Mouse (Mus musculus): ENCODE results near the gene Atp23. TPM values are rescaled to one million over a fixed set of nuclear protein-coding genes. Genes with fewer than 3 reads are reported as not detected.

The Atp23 gene
- 16.2 and 18.7 TPM in 2 replicates for polyA plus RNA-seq (2015; fragmentation: Nextera tagmentation; extraction: Ambion mirVana)

- H3K4me1 ChIP-seq, result peaks cover 11% of the 10 kb centered on the region
- H3K9ac ChIP-seq, result peak within 1 kb of the TSS; percentile 82
- H3K4me3 ChIP-seq, result peak within 1 kb of the TSS; percentile 81
- no peaks in the 10 kb centered on the region for H3K9me3 ChIP-seq
- peak within 1 kb of the TSS; percentile 72 for H3K27ac ChIP-seq
- peaks cover 12% of the 10 kb centered on the region for H3K36me3 ChIP-seq
- H3K27me3 ChIP-seq, result no peaks in the 10 kb centered on the region
- peak within 1 kb of the TSS; percentile 98 for H3K4me2 ChIP-seq
- peak; percentile 86 for ATAC-seq (ENCODE audit: borderline replicate concordance, extremely low read depth, low FRiP score, low TSS enrichment)
- under 1% methylated on average over 54 of the region's 56 CpGs for WGBS
Measured at GRCm38 (mm10) chr10:126900821-126901487, at the start of gene Atp23. Gene Atp23, minus strand, starts transcription at chr10:126901355.

- Histone ChIP-seq H3K36me3 (no peaks in the 10 kb centered on the region), H3K9me3 (no peaks in the 10 kb centered on the region), H3K4me1 (peaks cover 16% of the 10 kb centered on the region), H3K9ac (no peak overlapping the region), H3K4me3 (no peak overlapping the region), H3K27me3 (no peaks in the 10 kb centered on the region), H3K27ac (no peak overlapping the region), H3K4me2 (no peak overlapping the region)
- WGBS, result 59% methylated on average over 4 of the region's 4 CpGs
- no peak for ATAC-seq (ENCODE audit: borderline replicate concordance, extremely low read depth, low FRiP score, low TSS enrichment)
Measured at GRCm38 (mm10) chr10:126950572-126950971, 49.4 kb upstream of the Atp23 start.

- Histone ChIP-seq H3K27ac (no peak overlapping the region), H3K4me1 (peaks cover 16% of the 10 kb centered on the region), H3K36me3 (no peaks in the 10 kb centered on the region), H3K27me3 (no peaks in the 10 kb centered on the region), H3K9ac (no peak overlapping the region), H3K9me3 (no peaks in the 10 kb centered on the region), H3K4me2 (no peak overlapping the region), H3K4me3 (no peak overlapping the region)
- no peak for ATAC-seq (ENCODE audit: borderline replicate concordance, extremely low read depth, low FRiP score, low TSS enrichment)
- 39% methylated on average over 5 of the region's 5 CpGs for WGBS
Measured at GRCm38 (mm10) chr10:126949824-126950223, 48.7 kb upstream of the Atp23 start.

GRCm38 (mm10) chr10:126945531-126945930 is 44.4 kb upstream of the Atp23 start:
- Histone ChIP-seq H3K27ac (no peak overlapping the region), H3K27me3 (no peaks in the 10 kb centered on the region), H3K4me3 (no peak overlapping the region), H3K9ac (no peak overlapping the region), H3K4me1 (peaks cover 15% of the 10 kb centered on the region; the same call in 1 of the 2 replicates), H3K9me3 (no peaks in the 10 kb centered on the region), H3K4me2 (no peak overlapping the region), H3K36me3 (no peaks in the 10 kb centered on the region)
- no peak for ATAC-seq (ENCODE audit: borderline replicate concordance, extremely low read depth, low FRiP score, low TSS enrichment)
- 90% methylated on average over 5 of the region's 5 CpGs for WGBS

GRCm38 (mm10) chr10:126940949-126941348 is 39.8 kb upstream of the Atp23 start:
- Histone ChIP-seq H3K4me1 (peaks cover 2% of the 10 kb centered on the region; the same call in 1 of the 2 replicates), H3K4me3 (no peak overlapping the region), H3K9ac (no peak overlapping the region), H3K36me3 (no peaks in the 10 kb centered on the region), H3K9me3 (no peaks in the 10 kb centered on the region), H3K27ac (no peak overlapping the region), H3K27me3 (no peaks in the 10 kb centered on the region), H3K4me2 (no peak overlapping the region)
- no peak for ATAC-seq (ENCODE audit: borderline replicate concordance, extremely low read depth, low FRiP score, low TSS enrichment)
- WGBS, result 34% methylated on average over 7 of the region's 7 CpGs

- H3K9ac ChIP-seq, result no peak overlapping the region
- no peaks in the 10 kb centered on the region for H3K27me3 ChIP-seq
- H3K4me2 ChIP-seq, result no peak overlapping the region
- peaks cover 27% of the 10 kb centered on the region for H3K4me1 ChIP-seq
- ATAC-seq (ENCODE audit: borderline replicate concordance, extremely low read depth, low FRiP score, low TSS enrichment), result no peak
- no peaks in the 10 kb centered on the region for H3K9me3 ChIP-seq
- H3K27ac ChIP-seq, result peak overlapping the region; percentile 55
- no peak overlapping the region for H3K4me3 ChIP-seq
- H3K36me3 ChIP-seq, result no peaks in the 10 kb centered on the region
- WGBS, result 38% methylated on average over 18 of the region's 18 CpGs
Measured at GRCm38 (mm10) chr10:126935556-126936381, 34.6 kb upstream of the Atp23 start.

- no peaks in the 10 kb centered on the region for H3K36me3 ChIP-seq
- H3K27me3 ChIP-seq, result no peaks in the 10 kb centered on the region
- H3K4me3 ChIP-seq, result no peak overlapping the region
- 79% methylated on average over 8 of the region's 8 CpGs for WGBS
- ATAC-seq (ENCODE audit: borderline replicate concordance, extremely low read depth, low FRiP score, low TSS enrichment), result no peak
- H3K4me1 ChIP-seq, result peaks cover 33% of the 10 kb centered on the region
- H3K4me2 ChIP-seq, result no peak overlapping the region
- H3K9ac ChIP-seq, result no peak overlapping the region
- H3K27ac ChIP-seq, result peak overlapping the region; percentile 55
- H3K9me3 ChIP-seq, result no peaks in the 10 kb centered on the region
Measured at GRCm38 (mm10) chr10:126935121-126935520, 34.0 kb upstream of the Atp23 start.

GRCm38 (mm10) chr10:126934561-126934960 is 33.4 kb upstream of the Atp23 start:
- no peaks in the 10 kb centered on the region for H3K27me3 ChIP-seq
- H3K4me1 ChIP-seq, result peaks cover 39% of the 10 kb centered on the region
- H3K4me3 ChIP-seq, result no peak overlapping the region
- 82% methylated on average over 13 of the region's 13 CpGs for WGBS
- no peak overlapping the region for H3K4me2 ChIP-seq
- H3K9me3 ChIP-seq, result no peaks in the 10 kb centered on the region
- no peak overlapping the region for H3K9ac ChIP-seq
- no peak for ATAC-seq (ENCODE audit: borderline replicate concordance, extremely low read depth, low FRiP score, low TSS enrichment)
- H3K27ac ChIP-seq, result no peak overlapping the region
- H3K36me3 ChIP-seq, result no peaks in the 10 kb centered on the region

GRCm38 (mm10) chr10:126931760-126932139 is 30.6 kb upstream of the Atp23 start:
- Histone ChIP-seq H3K27ac (peak overlapping the region; percentile 94), H3K9ac (no peak overlapping the region)

GRCm38 (mm10) chr10:126931123-126931759 is 30.1 kb upstream of the Atp23 start:
- peak; percentile 41 for ATAC-seq (ENCODE audit: borderline replicate concordance, extremely low read depth, low FRiP score, low TSS enrichment)
- H3K27ac ChIP-seq, result peak overlapping the region; percentile 94
- no peaks in the 10 kb centered on the region for H3K36me3 ChIP-seq
- H3K9ac ChIP-seq, result peak overlapping the region; percentile 15; the same call in 1 of the 2 replicates
- no peak overlapping the region for H3K4me3 ChIP-seq
- WGBS, result 29% methylated on average over 8 of the region's 8 CpGs
- no peaks in the 10 kb centered on the region for H3K9me3 ChIP-seq
- H3K4me1 ChIP-seq, result peaks cover 62% of the 10 kb centered on the region
- no peaks in the 10 kb centered on the region for H3K27me3 ChIP-seq
- H3K4me2 ChIP-seq, result no peak overlapping the region

More at GRCm38 (mm10) chr10:126931760-126932139, 30.6 kb upstream of the Atp23 start:
- Histone ChIP-seq H3K27me3 (no peaks in the 10 kb centered on the region), H3K4me2 (no peak overlapping the region), H3K36me3 (no peaks in the 10 kb centered on the region), H3K9me3 (no peaks in the 10 kb centered on the region), H3K4me3 (no peak overlapping the region), H3K4me1 (peaks cover 62% of the 10 kb centered on the region)
- ATAC-seq (ENCODE audit: borderline replicate concordance, extremely low read depth, low FRiP score, low TSS enrichment), result no peak

- WGBS, result 18% methylated on average over 15 of the region's 15 CpGs
- peak; percentile 78 for ATAC-seq (ENCODE audit: borderline replicate concordance, extremely low read depth, low FRiP score, low TSS enrichment)
- Histone ChIP-seq H3K27me3 (no peaks in the 10 kb centered on the region), H3K4me3 (no peak overlapping the region), H3K36me3 (no peaks in the 10 kb centered on the region), H3K27ac (peak overlapping the region; percentile 94), H3K4me1 (peaks cover 56% of the 10 kb centered on the region), H3K9me3 (no peaks in the 10 kb centered on the region), H3K9ac (peak overlapping the region; percentile 9; the same call in 1 of the 2 replicates), H3K4me2 (peak overlapping the region; percentile 33)
Measured at GRCm38 (mm10) chr10:126930270-126931121, 29.3 kb upstream of the Atp23 start.

All from lung, embryonic 15.5 days (tissue).